Mouse (Mus musculus) myocyte (in vitro differentiated cells): ENCODE data around the gene Tanc1. TPM values are rescaled to one million over a fixed set of nuclear protein-coding genes. Genes with fewer than 3 reads are reported as not detected.

Source experiments
- H3K27me3 ChIP-seq: one replicate; pipeline ENCODE4 v1.6.1; 2011; ENCODE audit not compliant: control insufficient read depth, insufficient read depth, insufficient read length
- H3K36me3 ChIP-seq: one replicate; pipeline ENCODE4 v1.6.1; 2011; ENCODE audit not compliant: control insufficient read depth, insufficient read depth
- H3K4me2 ChIP-seq: one replicate; pipeline ENCODE4 v1.6.1; 2011; ENCODE audit warnings: low read depth, control low read depth
- H3K4me3 ChIP-seq: one replicate; pipeline ENCODE4 v1.5.1; 2011; ENCODE audit warnings: mild to moderate bottlenecking, control low read depth, moderate library complexity
- H3K79me2 ChIP-seq: one replicate; pipeline ENCODE4 v1.6.1; 2011; ENCODE audit not compliant: control insufficient read depth, insufficient read depth
- H3ac ChIP-seq: one replicate; pipeline ENCODE4 v1.6.1; 2011; ENCODE audit not compliant: control insufficient read depth, insufficient read length
- CEBPB ChIP-seq: IDR thresholded peaks from 2 replicates; pipeline ENCODE4 v1.6.1; 2011; ENCODE audit warnings: mild to moderate bottlenecking, moderate library complexity; ENCODE audit not compliant: poor library complexity, insufficient read depth, severe bottlenecking
- E2F4 ChIP-seq: IDR thresholded peaks from one replicate; pipeline ENCODE4 v1.6.1; 2011; ENCODE audit warnings: mild to moderate bottlenecking, control low read depth, moderate library complexity; ENCODE audit not compliant: insufficient read depth
- MAX ChIP-seq: IDR thresholded peaks from one replicate; pipeline ENCODE4 v1.6.1; 2011; ENCODE audit warnings: low read depth, mild to moderate bottlenecking, control low read depth
- MYOD1 ChIP-seq, 3 experiments: IDR thresholded peaks; one replicate each; pipeline ENCODE4 v1.6.1; 2011; ENCODE audit warnings: control low read depth in 2 of 3, low read depth in 2 of 3, mild to moderate bottlenecking in 2 of 3, moderate library complexity in 1 of 3; ENCODE audit not compliant: insufficient read length in 2 of 3, control insufficient read depth in 1 of 3
- MYOG ChIP-seq, 3 experiments: IDR thresholded peaks; one replicate each; pipeline ENCODE4 v1.6.1; 2011; ENCODE audit warnings: control low read depth in 2 of 3, low read depth in 2 of 3, mild to moderate bottlenecking in 2 of 3; ENCODE audit not compliant: insufficient read length in 2 of 3, control insufficient read depth in 1 of 3, insufficient read depth in 1 of 3
- POLR2A ChIP-seq: IDR thresholded peaks from one replicate; pipeline ENCODE4 v1.6.1; 2011; ENCODE audit warnings: low read depth, mild to moderate bottlenecking, control low read depth, moderate library complexity; ENCODE audit not compliant: insufficient read length
- POLR2AphosphoS2 ChIP-seq: IDR thresholded peaks from one replicate; pipeline ENCODE4 v1.6.1; 2011; ENCODE audit warnings: low read depth, control low read depth; ENCODE audit not compliant: insufficient read length
- REST ChIP-seq: IDR thresholded peaks from one replicate; pipeline ENCODE4 v1.6.1; 2011; ENCODE audit warnings: mild to moderate bottlenecking, control low read depth, moderate library complexity; ENCODE audit not compliant: insufficient read depth, insufficient read length
- SRF ChIP-seq: IDR thresholded peaks from one replicate; pipeline ENCODE4 v1.6.1; 2011; ENCODE audit warnings: low read depth; ENCODE audit not compliant: control insufficient read depth, insufficient read length
- TCF12 ChIP-seq: IDR thresholded peaks from one replicate; pipeline ENCODE4 v1.6.1; 2011; ENCODE audit warnings: mild to moderate bottlenecking, control low read depth; ENCODE audit not compliant: poor library complexity, insufficient read depth, severe bottlenecking
- TCF3 ChIP-seq: IDR thresholded peaks from one replicate; pipeline ENCODE4 v1.6.1; 2011; ENCODE audit warnings: low read depth, control low read depth; ENCODE audit not compliant: insufficient read length
- USF1 ChIP-seq: IDR thresholded peaks from one replicate; pipeline ENCODE4 v1.6.1; 2011; ENCODE audit warnings: low read depth, mild to moderate bottlenecking, control low read depth, moderate library complexity
- polyA plus RNA-seq: library from polyadenylated mRNA; unstranded; fragments of >200 nt; fragmentation: generic; extraction: Trizol; gene quantifications from one replicate; pipeline ENCODE4 v1.2.1, GENCODE M21; 2012; ENCODE audit warnings: missing spikeins

The Tanc1 gene
- polyA plus RNA-seq, 1 experiment, result 24.7 TPM

DNA sequence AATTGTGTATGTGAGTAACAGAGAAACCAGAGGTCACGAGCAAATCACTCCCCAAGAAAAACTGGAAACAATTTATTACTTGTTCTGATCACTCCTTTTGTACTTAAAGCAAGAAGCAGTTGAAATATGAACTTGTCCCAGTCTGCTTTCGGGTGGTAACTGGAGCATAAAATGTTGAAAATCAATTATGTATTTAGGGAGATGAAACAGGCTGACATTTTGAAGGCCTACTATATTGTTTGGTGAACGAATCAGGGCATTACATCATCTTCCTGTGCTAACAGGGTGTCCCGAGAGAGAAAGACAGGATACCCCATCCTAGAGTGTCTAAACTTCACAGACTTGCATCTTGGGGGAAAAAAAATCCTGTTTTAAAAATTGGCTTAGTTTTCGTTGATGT lies 44.8 kb downstream of the Tanc1 start:
- H3K4me2 ChIP-seq, result peak overlapping the region; percentile 4
- no peak overlapping the region for H3K4me3 ChIP-seq
- H3K36me3 ChIP-seq, result peaks cover 6% of the 10 kb centered on the region
- H3K79me2 ChIP-seq, result peaks cover 95% of the 10 kb centered on the region
- no peaks in the 10 kb centered on the region for H3K27me3 ChIP-seq
- TF ChIP-seq TCF3, result no peak
- no peak for TF ChIP-seq POLR2A
- no peak for TF ChIP-seq MYOG (IDR thresholded peaks at IDR 0.05; ENCODE audit: control insufficient read depth in 1 of 3, insufficient read depth in 1 of 3, insufficient read length in 2 of 3, low read depth in 2 of 3)
- no peak for TF ChIP-seq POLR2AphosphoS2
- TF ChIP-seq CEBPB, result no peak
- TF ChIP-seq E2F4, result no peak
- no peak for TF ChIP-seq REST
- no peak for TF ChIP-seq SRF
- no peak for TF ChIP-seq MYOD1 (IDR thresholded peaks at IDR 0.05; ENCODE audit: control insufficient read depth in 1 of 3, insufficient read length in 2 of 3, low read depth in 2 of 3)
- TF ChIP-seq USF1, result no peak
- no peak for TF ChIP-seq TCF12
- no peak for TF ChIP-seq MAX
- no peak overlapping the region for H3ac ChIP-seq

DNA sequence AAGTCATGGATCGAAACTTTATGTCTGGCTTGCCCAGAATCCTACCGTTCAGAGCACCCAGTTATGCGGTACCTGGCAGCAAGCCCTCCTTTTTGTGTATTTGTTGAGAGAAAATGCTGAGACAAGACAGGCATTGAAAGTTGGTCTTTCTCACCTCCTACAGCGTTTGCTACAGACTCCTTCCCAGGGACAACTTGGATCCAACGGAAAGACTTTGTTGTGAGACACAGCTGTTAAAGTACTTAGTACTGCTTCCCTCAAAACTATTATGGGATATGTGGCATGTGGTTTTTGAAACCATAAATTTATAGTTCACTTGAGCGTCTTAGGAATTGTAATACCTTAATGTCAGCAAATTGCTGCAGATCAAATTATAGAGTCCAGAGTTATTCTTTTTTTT lies 47.8 kb downstream of the Tanc1 start:
- no peaks in the 10 kb centered on the region for H3K27me3 ChIP-seq
- H3K4me2 ChIP-seq, result peak overlapping the region; percentile 37
- H3K36me3 ChIP-seq, result peaks cover 6% of the 10 kb centered on the region
- peaks cover 97% of the 10 kb centered on the region for H3K79me2 ChIP-seq
- no peak overlapping the region for H3K4me3 ChIP-seq
- H3ac ChIP-seq, result no peak overlapping the region
- no peak for TF ChIP-seq MYOD1 (IDR thresholded peaks at IDR 0.05; ENCODE audit: control insufficient read depth in 1 of 3, insufficient read length in 2 of 3, low read depth in 2 of 3)

DNA sequence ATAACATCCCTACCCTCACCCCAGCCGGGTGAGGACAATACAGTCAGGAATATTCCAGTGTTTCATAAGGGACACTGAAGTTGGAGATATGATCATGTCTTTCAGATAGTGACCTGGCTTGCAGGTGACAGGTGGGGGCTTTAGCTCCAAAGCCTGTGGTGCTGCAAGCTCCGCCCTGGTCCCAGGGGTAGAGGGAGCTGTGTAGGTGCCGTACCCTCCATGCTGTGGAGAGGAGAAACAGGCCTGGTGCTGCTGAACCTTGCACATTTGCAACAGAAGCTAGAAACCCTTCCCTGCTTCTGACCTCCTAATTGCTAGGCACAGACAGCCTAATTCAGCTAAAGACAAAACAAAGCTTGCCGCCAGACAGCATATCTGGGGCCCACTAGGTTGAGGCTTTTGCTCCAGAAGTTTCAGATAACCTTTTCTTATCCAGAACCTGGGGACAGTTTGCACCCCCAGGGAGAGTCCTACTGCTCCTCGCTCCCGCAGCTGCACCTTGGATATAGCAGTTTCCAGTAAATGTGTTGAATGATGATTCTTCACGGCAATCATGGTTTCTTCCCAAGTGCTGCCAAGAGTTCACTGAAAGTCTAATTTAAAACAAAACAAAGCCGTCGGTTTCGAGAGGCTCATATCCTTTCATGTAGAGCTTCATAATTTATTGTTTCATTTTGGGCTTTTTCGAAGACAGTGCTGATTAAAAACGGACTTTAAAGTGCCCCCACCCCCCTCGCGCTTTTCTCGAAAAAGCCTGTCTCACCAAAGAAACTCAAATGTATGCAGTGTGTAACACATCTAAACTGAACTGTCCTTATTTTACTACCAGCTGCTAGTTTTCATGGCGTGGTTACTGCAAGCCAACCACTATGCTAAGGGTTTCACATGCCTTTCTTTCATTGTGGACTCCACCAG lies 49.3 kb downstream of the Tanc1 start:
- Histone ChIP-seq H3K4me2 (no peak overlapping the region), H3ac (no peak overlapping the region), H3K79me2 (peaks cover 96% of the 10 kb centered on the region), H3K36me3 (no peaks in the 10 kb centered on the region), H3K27me3 (no peaks in the 10 kb centered on the region), H3K4me3 (no peak overlapping the region)
- TF ChIP-seq POLR2AphosphoS2, result no peak

DNA sequence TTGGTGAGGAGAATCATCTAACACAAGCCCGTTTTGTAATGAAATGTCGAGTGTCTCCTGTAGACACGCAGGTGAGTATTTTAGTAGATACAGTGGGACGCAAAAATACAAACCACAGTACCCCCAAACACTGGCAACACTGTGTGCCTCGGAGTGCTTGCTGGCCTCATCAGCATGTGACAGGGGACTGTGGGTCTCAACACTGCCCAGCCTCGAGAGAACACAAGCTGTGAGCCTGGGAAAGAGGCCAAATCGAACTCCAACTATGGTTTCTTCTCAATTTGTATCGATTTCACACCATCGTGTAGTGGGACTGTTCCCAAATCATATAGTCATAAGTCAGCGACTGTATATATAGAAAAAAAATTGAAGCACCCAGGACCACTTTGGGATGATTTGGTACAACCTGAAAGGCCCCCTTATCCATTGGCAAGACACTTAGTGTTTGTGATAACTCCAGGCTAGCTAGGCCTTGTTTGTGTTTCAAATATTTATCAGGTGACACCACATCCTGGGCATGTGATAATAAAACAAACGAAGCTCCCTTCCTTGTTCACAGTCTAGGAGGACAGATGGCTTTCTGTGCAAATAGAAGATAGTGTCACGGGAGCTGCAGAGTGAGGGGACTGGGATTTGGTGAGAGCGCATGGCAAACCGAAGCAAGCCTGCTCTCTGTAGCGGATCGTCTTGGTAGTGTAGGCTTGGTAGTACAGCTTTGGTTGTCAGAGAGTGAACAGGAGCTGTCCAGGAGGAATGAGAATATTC lies 53.1 kb downstream of the Tanc1 start:
- H3K79me2 ChIP-seq, result peaks cover 77% of the 10 kb centered on the region
- H3K27me3 ChIP-seq, result no peaks in the 10 kb centered on the region
- no peak overlapping the region for H3ac ChIP-seq
- no peaks in the 10 kb centered on the region for H3K36me3 ChIP-seq
- TF ChIP-seq USF1, result no peak
- TF ChIP-seq POLR2AphosphoS2, result no peak
- no peak for TF ChIP-seq REST
- no peak for TF ChIP-seq E2F4
- H3K4me2 ChIP-seq, result no peak overlapping the region
- no peak overlapping the region for H3K4me3 ChIP-seq

DNA sequence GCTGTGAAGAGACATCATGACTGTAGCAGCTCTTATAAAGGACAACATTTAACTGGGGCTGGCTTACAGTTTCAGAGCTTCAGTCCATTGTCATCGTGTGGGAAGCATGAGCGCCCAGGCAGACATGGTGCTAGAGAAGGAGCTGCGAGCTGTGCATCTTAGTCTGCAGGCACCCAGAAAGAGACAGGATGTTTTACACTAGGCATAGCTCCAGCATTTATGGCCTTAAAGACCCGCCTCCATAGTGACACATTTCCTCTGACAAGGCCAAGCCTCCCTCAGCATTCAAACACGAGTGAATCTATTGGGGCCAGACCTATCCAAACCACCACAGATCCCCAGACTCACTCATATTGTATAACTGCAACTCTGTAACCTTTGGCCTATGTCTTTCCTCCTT lies 54.7 kb downstream of the Tanc1 start:
- H3K27me3 ChIP-seq, result no peaks in the 10 kb centered on the region
- H3K36me3 ChIP-seq, result no peaks in the 10 kb centered on the region
- H3ac ChIP-seq, result no peak overlapping the region
- TF ChIP-seq REST, result no peak
- TF ChIP-seq CEBPB, result no peak
- TF ChIP-seq MYOD1 (IDR thresholded peaks at IDR 0.05; ENCODE audit: control insufficient read depth in 1 of 3, insufficient read length in 2 of 3, low read depth in 2 of 3), result no peak
- no peak for TF ChIP-seq POLR2AphosphoS2
- H3K4me2 ChIP-seq, result no peak overlapping the region
- H3K4me3 ChIP-seq, result no peak overlapping the region
- peaks cover 69% of the 10 kb centered on the region for H3K79me2 ChIP-seq
